Mouse (Mus musculus) brain, embryonic 14.5 days (tissue): ENCODE results near the gene Cry2. TPM values are rescaled to one million over a fixed set of nuclear protein-coding genes. Genes with fewer than 3 reads are reported as not detected.

Experiments
- DNase-seq: peaks from one replicate; pipeline ENCODE4 v3.0.0-alpha.2; 2011; ENCODE audit warnings: low read depth
- CTCF ChIP-seq: fragments of 200-500 bp; IDR thresholded peaks from 2 replicates; pipeline ENCODE4 v1.5.1; 2012; ENCODE audit warnings: inconsistent platforms, mild to moderate bottlenecking, moderate library complexity, borderline replicate concordance; ENCODE audit not compliant: insufficient read depth, insufficient read length; ENCODE audit errors: extremely low read depth
- POLR2A ChIP-seq: fragments of 200-500 bp; IDR thresholded peaks from 2 replicates; pipeline ENCODE4 v1.6.1; 2012; ENCODE audit warnings: mild to moderate bottlenecking, inconsistent platforms, borderline replicate concordance; ENCODE audit not compliant: poor library complexity, insufficient read depth, insufficient read length, severe bottlenecking; ENCODE audit errors: extremely low read depth
- polyA plus RNA-seq: library from polyadenylated mRNA; depleted of rRNA; stranded (reverse); fragments of >200 nt; gene quantifications from 2 replicates; pipeline ENCODE4 v1.2.3, GENCODE M21; 2012; rRNA removed

Cry2 gene
- polyA plus RNA-seq, 1 experiment, result 31.1 TPM

- TF ChIP-seq POLR2A (no peak), CTCF (no peak)
- no peak for DNase-seq
Observed at GRCm38 (mm10) chr2:92365568-92365967, 68.3 kb downstream of the Cry2 start.

GRCm38 (mm10) chr2:92364086-92364485, 69.8 kb downstream of the Cry2 start:
- no peak for DNase-seq
- TF ChIP-seq POLR2A (no peak), CTCF (no peak)

DNA sequence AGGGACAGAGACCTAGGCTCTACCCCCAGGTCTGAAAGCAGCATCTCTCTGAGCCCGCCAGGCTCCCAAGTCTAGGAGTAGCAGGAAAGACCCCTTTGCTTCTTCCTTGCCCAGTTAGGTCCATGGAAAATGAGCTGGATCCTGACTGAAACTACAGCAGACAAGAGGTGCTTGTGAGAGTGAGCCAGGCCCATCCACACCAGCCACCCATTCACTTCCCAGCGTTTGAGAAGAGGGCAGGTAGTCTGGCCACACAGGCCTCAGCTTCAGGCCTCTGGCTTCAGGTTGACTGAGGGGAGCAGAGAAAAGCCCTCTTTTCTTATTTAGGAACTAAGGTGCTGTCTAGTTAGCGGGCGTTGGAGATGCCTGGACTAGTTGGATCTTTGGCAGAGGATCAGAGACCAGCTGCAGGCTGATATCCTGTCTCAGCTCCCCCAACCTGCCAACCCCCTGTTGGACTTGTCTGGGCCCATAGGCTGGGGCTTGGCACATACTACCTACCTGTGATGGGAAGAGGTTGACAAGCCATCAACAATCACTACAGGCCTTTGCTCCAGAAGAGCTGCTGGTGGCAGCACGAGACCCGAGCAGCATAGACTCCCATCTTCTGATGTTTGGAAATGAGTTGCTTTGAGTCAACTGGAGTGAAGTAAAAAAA, 71.1 kb downstream of the Cry2 start:
- no peak for DNase-seq
- no peak for TF ChIP-seq CTCF
- no peak for TF ChIP-seq POLR2A

DNA sequence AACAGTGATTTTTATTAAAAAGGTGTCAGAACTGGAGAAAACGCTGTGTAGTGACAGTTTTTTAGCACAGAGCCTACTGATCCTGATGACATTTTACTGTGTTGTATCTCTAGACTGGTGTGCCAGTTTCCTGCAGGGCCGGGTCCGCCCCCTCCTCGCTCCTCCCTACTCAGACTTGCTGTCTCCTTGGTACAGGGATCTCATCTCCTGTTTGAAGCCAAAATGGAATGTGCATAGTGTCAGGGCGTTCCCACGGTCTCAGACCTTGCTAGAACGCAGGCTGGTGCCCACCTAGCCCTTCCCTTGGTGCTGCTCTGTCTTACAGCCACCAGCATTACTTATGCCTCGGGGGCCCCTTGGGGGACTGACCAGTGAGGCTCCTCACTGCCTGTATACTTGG, 72.0 kb downstream of the Cry2 start:
- no peak for DNase-seq
- TF ChIP-seq POLR2A (no peak), CTCF (no peak)

DNA sequence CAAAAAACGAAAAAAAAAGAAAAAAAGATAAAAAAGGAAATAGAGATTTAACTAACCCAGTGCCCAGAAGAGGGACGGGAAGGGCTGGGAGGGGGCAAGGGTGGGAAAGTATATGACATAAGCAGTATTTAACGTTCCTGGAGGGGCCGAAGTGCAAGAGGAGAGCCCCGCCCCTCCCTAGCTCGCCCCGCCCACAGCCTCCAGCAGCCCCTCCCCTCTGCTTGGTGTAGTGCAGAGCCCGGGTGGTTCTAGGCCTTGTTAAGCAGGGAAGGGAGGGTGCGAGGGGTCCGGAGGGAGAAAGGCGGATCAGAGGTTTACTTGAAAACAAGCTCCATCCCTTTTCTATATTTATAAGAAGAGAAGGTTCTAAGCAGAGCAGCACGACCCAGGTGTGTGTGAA, 73.0 kb downstream of the Cry2 start:
- no peak for TF ChIP-seq POLR2A
- no peak for TF ChIP-seq CTCF
- DNase-seq, result peak; percentile 42

DNA sequence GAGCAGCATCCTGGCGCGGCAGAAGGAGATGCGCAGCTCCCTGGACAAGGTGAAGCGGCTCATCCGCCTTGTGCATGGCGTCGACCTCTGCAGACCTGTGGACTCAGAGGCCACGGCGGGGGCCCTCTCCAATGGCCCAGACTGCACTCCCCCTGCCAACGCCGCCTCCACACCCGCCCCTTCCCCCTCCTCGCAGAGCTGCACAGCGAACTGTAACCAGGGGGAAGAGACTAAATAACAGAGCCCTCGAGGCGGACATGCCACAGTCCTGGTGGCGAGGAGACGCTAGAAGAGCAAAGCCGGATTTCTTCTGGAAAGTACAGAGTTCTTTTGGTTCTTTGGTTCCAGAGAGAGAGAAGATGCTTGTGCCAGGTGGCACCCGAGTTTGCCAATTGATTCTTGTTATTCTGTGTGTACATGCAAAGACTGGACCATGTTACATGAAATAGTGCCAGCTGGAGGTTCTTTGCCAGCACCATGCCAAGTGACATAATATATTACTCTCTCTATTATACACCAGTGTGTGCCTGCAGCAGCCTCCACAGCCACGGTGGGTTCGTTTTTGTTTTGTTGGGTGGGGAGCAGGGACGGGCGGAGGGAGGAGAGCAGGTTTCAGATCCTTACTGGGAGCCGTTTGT, 73.5 kb downstream of the Cry2 start:
- TF ChIP-seq POLR2A (no peak), CTCF (no peak)
- DNase-seq, result peak; percentile 73

DNA sequence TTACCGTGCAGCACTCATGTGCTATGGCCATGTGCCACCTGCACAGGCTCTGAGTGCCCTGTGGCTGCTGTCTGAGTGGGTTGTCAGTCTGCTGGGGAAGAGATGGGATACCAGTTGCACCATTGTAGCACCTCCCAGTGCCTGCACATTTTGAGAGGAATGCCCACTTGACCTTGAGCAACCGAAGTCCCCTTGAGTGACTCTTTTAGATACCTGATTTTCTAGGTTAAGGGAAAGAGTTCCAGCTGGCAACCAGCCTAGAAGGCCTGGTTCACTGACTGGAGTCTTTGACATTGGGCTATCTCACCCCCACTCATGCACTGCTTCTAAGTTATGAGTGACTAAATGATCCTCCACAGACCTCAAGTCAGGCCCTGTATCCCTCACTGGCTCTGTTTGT, 74.5 kb downstream of the Cry2 start:
- no peak for DNase-seq
- no peak for TF ChIP-seq POLR2A
- TF ChIP-seq CTCF, result no peak

DNA sequence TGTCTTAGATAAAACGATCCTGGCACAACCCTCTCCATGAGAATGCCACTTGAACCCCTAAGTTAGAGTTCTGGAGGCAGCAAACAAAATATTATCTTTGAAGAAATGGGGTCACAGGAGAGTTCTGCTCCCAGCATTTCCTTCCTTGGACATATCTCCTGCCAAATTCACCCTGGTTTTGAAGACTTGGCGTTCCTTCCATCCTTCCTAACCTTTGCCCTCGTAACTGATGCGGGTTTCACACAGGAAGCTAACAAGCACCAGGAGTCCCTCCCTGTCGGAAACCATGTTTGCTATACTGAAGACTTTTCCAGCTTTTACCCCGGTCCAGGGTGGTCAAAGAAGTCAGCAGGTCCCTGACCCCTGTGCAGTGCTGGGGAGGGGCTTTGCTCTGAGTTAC, 79.6 kb downstream of the Cry2 start:
- no peak for DNase-seq
- TF ChIP-seq CTCF, result no peak

Other genes with a start within 250 kb of the Cry2 start
- 37.1 and 47.1 TPM in 2 replicates for gene Pex16, start 59.4 kb downstream of the Cry2 start, polyA plus RNA-seq
- gene Large2, start 59.2 kb downstream of the Cry2 start, polyA plus RNA-seq, result 3.7 and 3.8 TPM in 2 replicates
- 3.0 and 3.8 TPM in 2 replicates for gene 1700029I15Rik, start 51.5 kb downstream of the Cry2 start, polyA plus RNA-seq
- gene Mapk8ip1, start 32.8 kb downstream of the Cry2 start, polyA plus RNA-seq, result 193 and 214 TPM in 2 replicates
- gene Slc35c1, start 26.5 kb upstream of the Cry2 start, polyA plus RNA-seq, result 14.2 and 14.5 TPM in 2 replicates
- gene Chst1, start 165.7 kb upstream of the Cry2 start, polyA plus RNA-seq, result 59.4 and 61.6 TPM in 2 replicates